ENCODE assay signal across 8 mouse cellular contexts in the genomic region with DNA sequence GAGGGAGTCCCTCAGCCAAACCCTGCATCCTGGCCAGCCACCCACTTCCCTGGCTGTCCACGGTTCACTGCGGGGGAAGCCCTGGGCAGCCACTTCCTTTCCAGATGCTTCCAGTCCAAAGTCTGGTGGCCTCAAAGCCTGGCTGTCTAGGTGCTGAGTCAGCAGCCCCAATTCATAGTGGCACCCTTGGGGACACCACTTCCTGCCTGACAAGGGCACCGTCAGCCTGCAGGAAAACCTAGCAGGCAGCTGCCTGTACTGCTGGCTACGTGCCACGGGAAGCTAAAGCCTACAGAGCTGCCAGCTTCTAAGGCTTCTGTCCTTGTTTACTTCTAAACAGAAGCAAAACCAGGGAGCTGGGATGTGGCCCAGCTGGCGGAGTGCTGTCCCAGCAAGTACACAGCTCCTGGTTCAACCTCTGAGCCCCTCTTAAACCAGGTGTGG. TPM values are rescaled to one million over a fixed set of nuclear protein-coding genes. Genes with fewer than 3 reads are reported as not detected.
DNase-seq lines count a peak whose midpoint lies in the region; ATAC-seq and TF ChIP-seq lines count a peak whose summit lies in the region.

No protein-coding gene starts in this region.

- WGBS in hindbrain, postnatal 0 days, result 28% methylated on average over 6 of the region's 6 CpGs

- no peak overlapping the region for H3K4me2 ChIP-seq in hindbrain, postnatal 0 days (ENCODE audit: low read depth, low read length)

- no peaks in the 10 kb centered on the region for H3K9me3 ChIP-seq in hindbrain, postnatal 0 days (ENCODE audit: low read length)

- H3K27ac ChIP-seq in hindbrain, postnatal 0 days, result 0 out of 2 replicates have a peak overlapping the region, but pooled peaks have one; percentile 48
- H3K27ac ChIP-seq in left cerebral cortex, adult 2 months, result peak overlapping the region; percentile 24; the same call in 1 of the 2 replicates

- H3K27me3 ChIP-seq in hindbrain, postnatal 0 days (ENCODE audit: insufficient read depth, low read length), result no peaks in the 10 kb centered on the region

- peak; percentile 50; the same call in 1 of the 2 replicates for ATAC-seq in hindbrain, postnatal 0 days
- no peak for ATAC-seq in inflammation-experienced regulatory T-cells, adult 6 months

- H3K36me3 ChIP-seq in hindbrain, postnatal 0 days (ENCODE audit: insufficient read depth, low read length), result 0 out of 2 replicates have a peak, but pooled peaks cover 6% of the 10 kb centered on the region

- intact Hi-C loops in left cerebral cortex, adult 2 months (cut with DNase I), result loop anchor here (1.0 kb wide), 1 partner anchor 36 kb away; no protein-coding TSS in a partner anchor

- peak; percentile 66 for DNase-seq in NIH3T3 (ENCODE audit: low read depth)
- DNase-seq in cerebellum, adult 18-20 months, result peak; percentile 59 to 69
- DNase-seq in gastrocnemius, postnatal 10 days, result peak; percentile 91
- DNase-seq in hindbrain, postnatal 0 days (ENCODE audit: low spot score), result peak; percentile 84
- DNase-seq in left cerebral cortex, adult 2 months (ENCODE audit: extremely low spot score in 1 of 2, low spot score in 2 of 2), result peak; percentile 69 to 72
- peak; percentile 84 for DNase-seq in lung, postnatal 25 days (ENCODE audit: low spot score)
- peak; percentile 68 for DNase-seq in right cerebral cortex, postnatal 25 days

- H3K4me1 ChIP-seq in hindbrain, postnatal 0 days (ENCODE audit: insufficient read depth, low read length), result 0 out of 2 replicates have a peak, but pooled peaks cover 5% of the 10 kb centered on the region

- H3K4me3 ChIP-seq in hindbrain, postnatal 0 days (ENCODE audit: low read length), result no peak overlapping the region
- H3K4me3 ChIP-seq in left cerebral cortex, adult 2 months, result no peak overlapping the region

- no peak for TF ChIP-seq CTCF in hindbrain, postnatal 0 days (IDR thresholded peaks at IDR 0.05; ENCODE audit: low read depth)
- no peak for TF ChIP-seq CTCF in left cerebral cortex, adult 2 months (IDR thresholded peaks at IDR 0.05)

- H3K9ac ChIP-seq in hindbrain, postnatal 0 days (replicated peaks; ENCODE audit: low read length), result no peak overlapping the region

RNA-seq across cellular contexts. Expression of a gene that starts 13.3 kb away (rescaled TPM):
- 10 to 100 TPM; 23.7 to 33.1 TPM for total RNA-seq in gastrocnemius, postnatal 10 days (2021)
- total RNA-seq in hindbrain, postnatal 0 days (2014; rRNA removed), result 23.1 and 27.2 TPM in 2 replicates
- polyA plus RNA-seq in hindbrain, postnatal 0 days (2015; fragmentation: Nextera tagmentation; extraction: Ambion mirVana), result 16.5 and 16.7 TPM in 2 replicates
- 1 to 10 TPM; 7.3 to 8.0 TPM for total RNA-seq in left cerebral cortex, adult 2 months (2021)
- polyA plus RNA-seq in inflammation-experienced regulatory T-cells, adult 6 months (2017; shearing (Covaris generic)), result not detected

RNA-seq across cellular contexts. Expression of a gene that starts 40.1 kb away (rescaled TPM):
- total RNA-seq in gastrocnemius, postnatal 10 days (2021), result 100 to 1,000 TPM in 1 of 2 experiments, 10 to 100 TPM in 1; 99.7 to 109 TPM
- total RNA-seq in hindbrain, postnatal 0 days (2014; rRNA removed), result 598 and 874 TPM in 2 replicates
- polyA plus RNA-seq in hindbrain, postnatal 0 days (2015; fragmentation: Nextera tagmentation; extraction: Ambion mirVana), result 267 and 268 TPM in 2 replicates
- 100 to 1,000 TPM; 951 to 958 TPM for total RNA-seq in left cerebral cortex, adult 2 months (2021)
- polyA plus RNA-seq in inflammation-experienced regulatory T-cells, adult 6 months (2017; shearing (Covaris generic)), result 100 to 1,000 TPM in 2 of 3 experiments, 10 to 100 TPM in 1; 85.5 to 164 (median 109) TPM

RNA-seq across cellular contexts. Expression of a gene that starts 53.5 kb away (rescaled TPM):
- 1 to 10 TPM; 7.9 to 9.9 TPM for total RNA-seq in gastrocnemius, postnatal 10 days (2021)
- 106 and 127 TPM in 2 replicates for total RNA-seq in hindbrain, postnatal 0 days (2014; rRNA removed)
- 7.4 and 8.7 TPM in 2 replicates for polyA plus RNA-seq in hindbrain, postnatal 0 days (2015; fragmentation: Nextera tagmentation; extraction: Ambion mirVana)
- total RNA-seq in left cerebral cortex, adult 2 months (2021), result 100 to 1,000 TPM; 214 to 230 TPM
- not detected for polyA plus RNA-seq in inflammation-experienced regulatory T-cells, adult 6 months (2017; shearing (Covaris generic))
